Mouse (Mus musculus): ENCODE measurements around the gene Ddah2.
"Not testable (repeated sequence)": the region's sequence is repeated elsewhere in the genome, so short reads cannot be mapped to it uniquely, and the experiment has no call there.

Gene Ddah2

DNA sequence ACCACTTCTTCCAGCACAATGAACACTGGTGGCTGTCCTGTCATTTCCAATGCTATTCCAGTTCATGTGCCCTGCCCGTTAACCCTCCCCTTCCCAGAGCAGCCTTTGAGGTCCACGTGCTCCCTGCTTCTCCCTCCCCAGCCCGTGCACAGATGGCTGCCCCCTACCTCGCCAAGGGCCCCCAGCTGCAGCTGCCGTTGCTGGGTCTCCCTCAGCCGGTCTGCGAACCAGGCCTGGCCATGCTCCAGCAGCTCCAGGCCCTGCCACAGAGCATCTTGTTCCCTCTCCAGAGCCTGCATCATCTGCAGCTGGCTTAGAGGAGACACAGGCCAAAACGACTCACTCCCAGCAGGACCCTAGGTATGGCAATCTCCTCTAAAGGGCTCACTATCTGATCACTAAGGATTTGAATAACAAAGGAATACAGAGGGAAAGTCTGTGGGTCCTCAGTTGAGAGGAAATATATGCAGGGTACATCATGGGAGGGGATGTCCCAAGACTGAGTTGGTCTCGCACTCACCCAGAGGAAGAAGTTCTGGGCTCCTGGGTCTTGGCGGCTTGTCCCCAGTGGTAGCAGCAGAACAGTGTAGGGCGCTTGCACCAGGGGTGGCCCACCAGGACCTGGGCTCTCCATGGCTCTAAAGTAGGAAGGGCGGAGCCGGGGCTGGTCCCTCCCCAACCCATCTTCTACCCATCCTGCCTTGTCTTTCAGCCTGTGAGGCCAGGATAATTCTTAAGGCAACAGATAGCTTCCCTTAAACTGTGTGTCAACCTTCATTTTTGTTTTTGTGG is 31.4 kb upstream of the Ddah2 start, which contains the start of gene Sapcd1:
Gene Sapcd1, minus strand, starts transcription at position 740 of the 792 bp plus-strand sequence.
- DNase-seq (ENCODE audit: low read depth): no peak

DNA sequence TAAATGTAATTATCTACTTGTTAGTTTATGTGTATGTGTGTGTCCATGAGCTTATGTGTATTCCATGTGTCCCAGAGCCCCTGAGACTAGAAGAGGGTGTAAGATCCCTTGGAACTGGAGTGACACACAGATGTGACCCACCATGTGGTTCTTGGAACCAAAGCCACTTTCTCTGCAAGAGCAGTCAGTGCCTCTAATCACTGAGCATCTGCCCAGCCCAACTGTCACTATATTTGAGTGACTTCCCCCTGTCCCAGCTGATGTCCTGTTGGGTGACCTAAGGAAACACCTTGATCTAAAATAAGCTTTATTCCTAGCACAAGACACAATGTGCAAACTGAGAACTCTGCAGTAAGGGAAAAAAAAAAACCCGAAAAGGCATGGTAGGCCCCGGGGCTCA is 30.5 kb upstream of the Ddah2 start:
- DNase-seq (ENCODE audit: low read depth): peak; percentile 36

DNA sequence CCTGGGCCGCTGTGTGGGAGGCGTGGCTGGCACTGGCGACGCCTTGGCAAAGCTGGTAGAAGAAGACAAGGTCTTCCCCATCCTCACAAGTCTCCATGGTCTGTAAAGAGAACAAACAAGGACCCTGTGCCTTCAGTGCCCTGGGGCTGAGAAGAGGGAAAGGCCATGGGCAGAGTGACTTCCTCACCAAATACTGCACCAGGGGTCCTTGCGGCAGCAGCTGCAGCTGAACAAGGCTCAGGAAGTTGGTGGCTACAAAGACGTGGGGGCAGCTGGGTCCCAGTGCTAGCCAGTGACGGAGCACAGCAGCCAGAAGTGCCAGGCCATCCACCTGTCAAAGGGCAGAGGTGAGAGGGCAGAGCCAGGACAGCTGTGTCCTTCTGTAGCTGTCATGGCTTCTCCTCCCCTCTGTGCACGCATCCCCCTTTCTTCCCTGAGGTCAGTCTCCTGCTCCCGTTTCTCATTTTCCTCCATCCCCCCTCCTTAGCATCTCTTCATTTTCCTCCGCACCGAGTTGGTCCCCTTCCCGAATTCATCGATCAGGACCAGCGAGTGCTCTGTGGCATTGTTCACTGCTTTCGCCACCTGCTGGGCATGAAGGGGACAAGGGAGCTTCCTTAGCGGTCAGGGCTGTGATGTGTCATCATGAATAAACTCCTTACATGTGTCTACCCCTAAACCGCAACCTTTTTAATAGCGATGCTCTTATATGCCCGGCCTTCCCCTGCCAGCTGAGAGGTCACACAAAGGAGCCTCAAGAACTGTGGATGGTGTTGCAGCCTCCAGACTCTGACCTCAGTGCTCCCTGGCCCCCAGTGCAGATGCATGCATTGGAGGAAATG is 28.9 kb upstream of the Ddah2 start:
- DNase-seq (ENCODE audit: low read depth): peak; percentile 89

DNA sequence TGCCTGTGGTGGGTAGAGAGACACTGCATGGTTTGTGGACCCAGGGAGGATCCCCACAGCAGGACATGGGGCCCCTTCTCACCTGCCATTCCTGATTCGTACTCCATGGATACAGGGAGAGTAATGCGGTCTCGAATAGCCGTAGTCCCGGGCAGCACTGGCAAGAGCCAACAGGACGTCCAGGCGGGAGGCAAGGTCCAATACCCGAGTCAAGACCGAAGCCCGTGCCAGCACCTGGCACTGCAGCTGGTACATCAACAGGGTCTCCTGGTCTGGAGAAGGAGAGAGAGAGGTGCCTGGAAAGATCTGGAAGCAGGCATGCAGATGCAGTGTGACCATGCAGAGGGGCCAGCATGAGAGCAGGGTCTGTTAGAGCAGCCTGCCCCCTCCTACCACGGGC is 27.6 kb upstream of the Ddah2 start:
- no peak for DNase-seq (ENCODE audit: low read depth)

DNA sequence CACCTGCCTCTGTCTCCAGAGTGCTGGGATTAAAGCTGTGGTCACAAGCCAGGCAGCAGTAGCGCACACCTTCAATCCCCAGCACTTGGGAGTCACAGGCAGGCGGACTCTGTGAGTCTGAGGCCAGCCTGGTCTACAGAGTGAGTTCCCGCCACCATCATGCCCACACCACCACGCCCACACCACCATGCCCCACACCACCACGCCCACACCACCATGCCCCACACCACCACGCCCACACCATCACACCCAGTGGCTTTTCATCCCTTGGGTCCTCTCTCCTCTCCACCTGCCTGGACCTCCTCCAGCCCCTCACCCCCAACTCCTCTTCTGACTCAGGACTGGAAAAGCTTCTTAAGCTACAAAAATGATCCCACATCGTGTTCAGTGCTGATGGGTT is 27.0 kb upstream of the Ddah2 start:
- no peak for DNase-seq (ENCODE audit: low read depth)

DNA sequence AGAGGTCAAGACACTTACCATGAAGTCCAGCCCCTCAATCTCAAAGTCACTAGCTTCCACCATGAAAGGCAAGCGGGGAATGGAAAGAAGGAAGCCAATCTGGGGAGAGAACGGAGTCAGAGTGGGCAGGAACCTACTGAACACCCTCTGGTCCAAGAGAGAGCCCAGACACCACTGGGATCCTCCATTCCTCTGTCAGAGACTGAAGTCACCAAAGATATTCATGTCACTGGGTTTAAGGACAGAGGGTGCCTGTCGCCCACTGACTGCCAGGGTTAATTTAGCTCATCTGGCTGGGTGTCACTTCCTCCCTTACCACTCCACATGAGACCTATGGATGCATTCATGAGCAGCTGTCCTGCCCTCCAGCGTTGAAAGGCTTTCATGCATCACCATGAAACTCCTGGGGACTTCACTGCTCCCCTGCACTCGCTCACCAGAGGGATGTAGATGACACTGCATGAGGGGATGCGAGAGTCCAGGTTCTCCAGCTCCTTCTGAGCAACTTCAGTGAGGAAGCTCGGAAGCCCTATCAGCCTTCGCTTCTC is 26.4 kb upstream of the Ddah2 start:
- no peak for DNase-seq (ENCODE audit: low read depth)

DNA sequence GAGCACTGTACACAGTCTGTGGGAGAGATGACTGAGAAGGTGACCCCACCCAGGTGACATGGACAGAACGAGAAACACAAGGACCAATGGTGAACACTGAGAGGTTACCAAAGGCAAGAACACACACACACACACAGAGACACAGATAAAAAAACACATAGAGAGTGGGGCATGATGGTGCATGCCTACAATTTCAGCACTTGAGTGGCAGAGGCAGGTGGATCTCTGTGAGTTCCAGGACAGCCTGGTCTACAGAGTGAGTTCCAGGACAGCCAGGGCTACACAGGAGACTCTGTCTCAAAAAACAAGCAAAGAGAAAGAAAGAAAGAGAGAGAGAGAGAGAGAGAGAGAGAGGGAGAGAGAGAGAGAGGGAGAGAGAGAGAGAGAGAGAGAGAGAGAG is 25.1 kb upstream of the Ddah2 start:
- DNase-seq (ENCODE audit: low read depth): not testable (repeated sequence)

DNA sequence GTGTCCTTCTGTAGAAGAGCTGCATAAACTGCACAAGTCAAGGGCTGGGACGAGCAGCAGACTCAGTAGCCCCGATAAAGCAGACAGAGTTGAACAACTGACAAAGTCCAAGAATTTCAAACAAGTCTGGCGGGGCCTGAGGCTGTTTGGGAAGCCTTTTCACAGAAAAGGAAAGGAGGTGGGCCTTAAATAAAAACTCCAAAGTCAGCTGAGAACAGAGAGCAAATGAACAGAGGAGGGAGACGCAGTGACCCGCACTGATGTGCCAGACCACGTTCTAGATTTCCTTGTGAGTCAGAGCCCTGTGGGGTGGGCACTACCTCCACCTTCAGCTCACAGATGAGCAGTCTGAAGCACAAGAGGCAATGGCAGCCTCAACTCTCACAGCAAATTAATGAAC is 23.9 kb upstream of the Ddah2 start:
- DNase-seq (ENCODE audit: low read depth): peak; percentile 57

DNA sequence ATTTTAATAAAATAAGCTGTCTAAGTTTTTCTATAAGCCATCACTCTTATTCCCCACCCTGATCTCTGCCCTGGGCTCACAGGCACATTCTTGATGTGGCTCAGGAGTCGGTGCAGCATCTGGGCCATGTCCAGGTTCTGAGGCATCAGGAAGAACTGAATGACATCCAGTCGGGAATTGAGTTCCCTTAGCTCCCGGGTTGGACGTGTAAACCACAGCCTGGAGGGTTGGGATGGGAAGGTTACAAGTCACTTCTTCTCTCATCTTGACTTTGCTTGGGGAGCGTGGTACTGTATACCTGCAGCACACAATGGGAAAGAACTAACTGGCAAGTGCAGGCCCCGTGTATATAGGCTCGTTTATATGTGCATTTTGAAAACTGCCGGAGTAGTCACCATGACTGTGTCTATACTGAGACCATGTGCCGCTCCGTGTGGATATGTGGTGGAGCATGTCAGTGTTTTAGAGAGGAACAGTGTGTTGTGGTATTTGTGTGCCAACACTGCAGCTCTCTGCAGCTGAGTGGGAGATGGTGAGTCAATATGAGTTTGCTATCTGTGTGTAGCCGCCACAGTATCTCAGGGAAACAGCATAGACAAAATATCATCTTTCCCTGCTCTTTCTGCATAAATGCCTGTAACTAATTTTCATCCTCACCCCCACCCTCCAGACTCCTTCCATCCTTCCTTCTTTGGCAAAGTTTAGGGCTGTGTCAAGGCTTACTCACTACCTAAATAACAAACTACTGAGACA is 19.5 kb upstream of the Ddah2 start:
- DNase-seq (ENCODE audit: low read depth): peak; percentile 65

DNA sequence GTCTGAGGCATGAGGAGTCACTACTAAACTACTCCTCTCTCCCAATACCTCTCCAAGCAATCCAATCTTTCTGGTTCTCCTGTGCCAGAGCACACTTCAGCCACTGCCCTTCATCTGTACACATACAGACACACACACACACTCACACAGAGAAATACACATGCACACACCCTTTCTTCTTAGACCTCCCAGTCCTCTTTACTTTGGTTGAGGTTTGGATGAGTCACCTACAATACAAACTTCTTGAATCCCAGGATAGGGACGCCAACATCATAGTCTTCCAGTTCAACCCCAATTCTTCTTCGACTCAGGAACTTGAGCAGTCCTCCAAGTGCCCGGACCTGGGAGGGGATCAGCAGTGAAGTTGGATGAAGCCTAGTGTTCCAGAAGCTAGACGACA is 15.0 kb upstream of the Ddah2 start:
- peak; percentile 51 for DNase-seq (ENCODE audit: low read depth)

DNA sequence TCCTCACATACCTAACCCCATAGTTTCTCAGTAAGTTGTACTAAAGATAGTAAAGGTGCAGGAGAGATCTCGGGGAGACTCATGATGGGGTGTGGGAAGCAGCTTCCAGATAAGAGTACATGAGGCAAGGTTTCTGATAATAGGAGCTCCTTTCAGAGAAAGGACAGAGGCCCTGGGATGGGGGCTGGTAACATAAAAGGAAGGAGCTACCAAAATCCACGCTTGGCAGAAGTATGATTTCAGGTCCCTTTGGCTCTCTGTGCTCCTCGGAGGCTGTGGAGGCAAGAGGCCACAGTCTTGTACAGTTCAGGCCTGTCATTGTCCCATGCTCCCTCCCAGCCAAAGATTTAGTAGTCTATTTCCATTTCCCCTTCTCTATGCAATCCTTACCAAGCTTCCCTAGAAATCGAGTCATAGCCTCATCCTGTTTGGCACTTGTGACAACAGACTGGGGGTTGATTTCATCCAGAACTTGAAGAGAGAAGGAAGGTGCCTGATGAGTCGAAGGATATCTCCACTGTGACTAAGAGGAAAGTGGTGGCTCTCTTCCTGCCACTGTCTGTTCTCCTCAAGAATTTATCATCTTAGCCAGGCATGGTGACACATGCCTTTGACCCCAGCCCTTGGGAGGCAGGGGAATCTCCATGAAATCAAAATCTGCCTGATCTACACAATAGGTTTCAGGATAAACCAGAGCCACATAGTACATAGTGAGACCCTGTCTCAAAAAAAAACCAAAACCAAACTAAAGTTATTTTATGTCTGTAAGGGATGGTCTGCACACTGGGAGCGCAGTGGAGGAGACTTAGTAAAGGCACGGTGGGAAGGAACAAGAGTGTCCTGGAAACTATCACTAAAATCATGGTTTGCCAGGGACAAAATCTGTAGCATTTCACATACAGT is 13.7 kb upstream of the Ddah2 start:
- DNase-seq (ENCODE audit: low read depth): peak; percentile 82

DNA sequence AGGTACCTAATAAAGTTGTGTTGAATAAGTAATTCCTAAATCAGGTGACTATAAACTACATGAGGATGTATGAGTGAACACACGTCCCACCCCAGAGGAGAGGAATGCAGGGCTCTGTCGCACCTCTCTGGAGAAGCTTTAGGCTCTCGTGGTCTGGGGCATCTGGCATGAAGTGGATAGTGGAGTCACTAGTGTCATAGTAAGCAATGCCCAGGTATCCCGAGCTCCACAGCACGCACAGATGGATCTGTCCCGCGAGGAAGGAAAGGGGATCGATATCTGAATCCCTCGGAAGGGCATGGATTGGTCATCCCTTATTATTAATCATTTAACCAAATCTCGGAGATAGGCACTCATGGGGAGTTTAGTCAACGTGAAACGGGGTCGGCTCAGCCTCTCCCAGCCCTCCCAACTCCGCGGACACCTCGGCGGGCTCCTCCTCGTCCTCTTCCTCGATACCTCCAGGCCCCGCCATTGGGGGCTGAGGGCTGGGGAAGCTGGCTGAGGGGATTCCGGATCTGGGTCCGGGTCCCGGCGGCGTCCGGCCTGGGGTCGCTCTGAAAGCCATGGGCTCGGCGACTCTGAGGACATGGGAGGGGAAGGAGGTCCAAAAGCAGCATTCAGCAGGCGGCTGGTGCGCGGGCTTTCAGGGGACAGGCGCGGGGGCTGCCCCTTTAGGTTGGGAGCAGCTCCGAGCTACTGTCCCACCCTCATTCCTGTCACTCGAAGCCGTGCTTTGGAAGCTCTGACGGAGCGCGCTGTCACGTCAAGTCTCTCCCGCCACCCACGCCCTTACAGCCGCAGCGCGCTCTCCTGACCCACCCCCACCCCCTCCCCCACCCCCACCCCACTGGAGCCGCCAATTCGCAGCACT is 12.8 kb upstream of the Ddah2 start:
- DNase-seq (ENCODE audit: low read depth): peak; percentile 58

DNA sequence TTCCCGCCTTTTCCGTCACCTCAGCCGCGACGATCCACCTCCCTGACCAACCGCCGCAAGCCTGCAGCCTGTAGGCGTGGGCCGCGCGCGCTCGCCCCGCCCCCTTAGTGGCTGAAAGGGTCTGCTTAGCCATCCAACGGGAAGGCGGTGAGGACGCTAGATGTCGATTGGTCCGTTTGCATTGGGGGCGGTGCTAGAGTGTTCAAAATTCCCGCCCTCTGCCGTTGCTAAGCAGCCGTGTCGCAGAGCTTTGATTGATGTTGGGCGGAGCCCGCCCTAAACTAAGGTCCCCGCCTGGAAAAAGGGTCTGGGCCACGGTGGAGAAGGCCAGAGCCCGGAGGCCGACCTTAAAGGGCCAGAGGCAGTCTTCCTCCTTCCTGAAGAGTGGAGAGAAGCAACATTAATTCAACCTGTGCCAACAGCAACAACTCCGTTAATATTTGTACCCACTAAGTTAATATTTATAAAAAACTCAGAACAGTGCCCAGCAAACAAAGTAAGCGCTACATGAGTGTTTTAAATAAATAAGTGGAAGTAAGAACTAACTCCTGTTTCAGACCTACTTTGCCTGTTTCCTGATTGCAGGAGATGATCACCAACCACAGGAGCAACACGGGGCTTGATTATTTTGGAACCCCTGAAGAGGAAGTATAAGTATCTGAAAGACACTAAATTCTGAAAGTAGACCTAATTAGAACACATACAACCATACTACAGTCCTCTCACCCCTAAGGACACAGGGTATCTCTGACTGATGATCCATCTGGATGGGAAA is 12.0 kb upstream of the Ddah2 start, which contains the start of gene Msh5:
Gene Msh5, minus strand, starts transcription at position 65 of the 775 bp plus-strand sequence.
- peak; percentile 100 for DNase-seq (ENCODE audit: low read depth)

DNA sequence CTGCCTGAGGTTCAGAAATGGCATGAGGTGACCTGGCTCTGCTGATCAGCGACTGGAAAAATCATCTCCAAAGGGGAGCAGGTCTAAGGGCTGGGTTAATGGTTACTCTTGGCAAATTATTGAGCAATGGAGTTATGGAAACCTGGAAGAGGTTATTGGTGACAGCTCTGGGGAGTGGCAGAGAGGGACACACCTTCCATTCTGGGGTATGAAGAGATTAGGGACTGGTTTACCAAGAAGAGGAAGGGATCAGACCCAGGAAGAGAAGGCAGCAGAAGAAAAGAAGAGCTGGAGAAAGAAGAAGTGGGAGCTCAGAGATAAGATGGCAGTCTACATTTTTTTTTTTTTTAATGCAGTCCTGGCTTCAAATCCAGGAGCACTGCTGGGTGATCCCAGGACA is 11.1 kb upstream of the Ddah2 start:
- DNase-seq (ENCODE audit: low read depth): peak; percentile 74

DNA sequence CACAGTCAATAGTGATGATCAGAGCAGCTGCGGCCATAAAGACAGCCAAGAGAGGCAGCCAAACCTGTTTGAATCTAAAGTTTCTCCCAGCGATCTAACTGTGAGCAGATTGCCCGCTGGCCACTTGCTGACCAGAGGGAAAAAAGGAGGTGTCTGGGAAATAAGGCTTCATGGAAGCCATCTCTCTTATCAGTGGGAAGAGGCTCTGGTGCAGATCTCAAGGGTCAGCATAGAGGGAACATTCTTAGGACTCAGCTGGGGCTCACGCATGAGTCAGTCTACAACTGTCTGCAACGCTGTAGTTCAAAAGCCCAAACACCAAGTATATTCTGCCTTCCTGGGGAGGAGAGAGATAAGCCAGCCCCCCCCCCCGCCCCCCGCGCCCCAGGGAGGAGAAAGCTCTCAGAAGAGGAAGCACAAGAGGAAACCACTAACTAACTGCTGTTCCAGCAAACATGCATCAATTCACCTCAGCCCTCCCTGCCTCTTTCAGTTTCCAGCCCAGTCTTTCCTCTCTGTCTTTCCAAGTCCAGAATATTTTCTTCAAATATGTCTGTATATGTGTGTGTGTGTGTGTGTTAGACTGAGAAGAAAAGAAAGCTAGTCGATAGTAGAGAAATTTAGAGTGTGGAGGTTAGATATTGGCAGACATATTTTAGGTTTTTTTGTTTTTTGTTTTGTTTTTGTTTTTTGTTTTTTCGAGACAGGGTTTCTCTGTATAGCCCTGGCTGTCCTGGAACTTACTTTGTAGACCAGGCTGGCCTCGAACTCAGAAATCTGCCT is 10.5 kb upstream of the Ddah2 start:
- DNase-seq (ENCODE audit: low read depth): peak; percentile 94

DNA sequence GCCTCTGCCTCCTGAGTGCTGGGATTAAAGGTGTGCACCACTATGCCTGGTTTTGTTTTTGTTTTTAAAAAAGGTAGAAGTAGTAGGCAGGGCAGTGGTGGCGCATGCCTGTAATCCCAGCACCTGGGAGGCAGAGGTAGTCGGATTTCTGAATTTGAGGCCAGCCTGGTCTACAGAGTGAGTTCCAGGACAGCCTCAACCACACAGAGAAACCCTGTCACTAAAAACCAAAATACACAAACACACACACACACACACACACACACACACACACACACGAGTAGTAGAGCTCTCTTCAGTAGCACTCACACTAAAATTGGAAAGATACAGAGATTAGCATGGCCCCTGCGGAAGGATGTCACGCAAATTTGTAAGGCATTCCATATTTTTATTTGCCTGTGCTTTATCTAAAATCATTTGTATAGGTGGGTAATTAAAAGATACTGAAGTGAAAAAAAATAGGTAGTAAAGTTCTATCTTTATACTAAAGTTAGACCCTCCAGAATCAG is 9.8 kb upstream of the Ddah2 start:
- DNase-seq (ENCODE audit: low read depth): peak; percentile 59

DNA sequence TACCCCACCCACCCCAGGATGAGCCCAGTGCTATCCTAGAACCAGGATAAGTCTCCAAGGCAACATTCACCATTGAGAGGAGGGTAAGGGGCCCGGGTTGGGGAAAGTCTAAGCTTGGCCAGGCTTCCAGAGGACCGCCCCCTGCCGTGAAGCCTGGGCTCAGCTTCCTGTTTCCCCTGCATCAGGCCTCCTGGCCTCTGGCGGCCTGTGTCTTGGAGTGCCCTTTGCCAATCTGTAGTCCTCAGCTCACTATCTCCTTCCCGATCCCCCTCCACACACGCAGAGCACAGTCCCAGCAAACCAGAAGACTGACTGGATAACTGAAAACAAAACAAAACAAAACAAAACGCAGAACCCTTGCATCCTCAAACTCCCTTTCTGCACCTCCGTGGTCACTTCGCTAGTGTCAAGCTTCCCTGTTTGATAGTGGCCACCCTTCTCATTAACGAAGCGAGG is 9.2 kb upstream of the Ddah2 start, which contains the start of gene Clic1:
Gene Clic1, plus strand, starts transcription at position 406 of the 456 bp plus-strand sequence.
- DNase-seq (ENCODE audit: low read depth): peak; percentile 92
